Mouse (Mus musculus): ENCODE data around the gene C3. TPM values are rescaled to one million over a fixed set of nuclear protein-coding genes. Genes with fewer than 3 reads are reported as not detected.

The C3 gene
- polyA plus RNA-seq, 1 experiment from 2014 or later, result 609 TPM

GRCm38 (mm10) chr17:57255354-57255753, 27.4 kb upstream of the C3 start:
- Histone ChIP-seq H3K4me1 (ENCODE audit: control insufficient read depth, low read depth, low read length) (no peaks in the 10 kb centered on the region; the same call in 1 of the 2 replicates), H3K9me3 (replicated peaks; ENCODE audit: control insufficient read depth, low read length) (no peaks in the 10 kb centered on the region), H3K36me3 (ENCODE audit: control insufficient read depth, insufficient read depth) (no peaks in the 10 kb centered on the region), H3K27ac (ENCODE audit: low read length) (no peak overlapping the region), H3K4me3 (ENCODE audit: low read depth, low read length) (no peak overlapping the region), H3K9ac (ENCODE audit: low read depth, low read length) (no peak overlapping the region), H3K27me3 (ENCODE audit: control insufficient read depth, insufficient read depth, low read depth, low read length) (peaks cover 5% of the 10 kb centered on the region), H3K4me2 (ENCODE audit: low read depth, low read length) (no peak overlapping the region)
- ATAC-seq (ENCODE audit: low read depth), result no peak
- 74% methylated on average over 14 of the region's 14 CpGs for WGBS (ENCODE audit: insufficient replicate concordance)

DNA sequence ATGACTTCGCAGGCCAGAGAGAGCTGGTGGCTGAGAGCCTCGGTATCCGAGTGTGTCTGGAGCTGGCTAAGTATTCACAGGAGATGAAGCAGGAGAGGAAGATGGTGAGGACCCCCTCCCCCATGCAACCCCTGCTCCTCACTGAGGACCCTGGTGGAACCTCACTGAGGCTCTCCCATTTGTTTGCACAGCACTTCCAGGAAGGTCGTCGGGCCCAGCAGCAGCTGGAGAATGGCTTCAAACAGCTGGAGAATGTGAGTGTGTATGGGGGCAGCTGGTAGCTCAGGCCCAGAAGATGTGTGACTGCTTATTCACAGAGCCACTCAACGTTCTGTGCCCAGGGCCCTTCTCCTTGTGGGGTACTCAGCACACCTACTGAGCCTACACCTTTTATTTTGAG, 25.4 kb upstream of the C3 start:
- no peak for ATAC-seq (ENCODE audit: low read depth)
- Histone ChIP-seq H3K9me3 (replicated peaks; ENCODE audit: control insufficient read depth, low read length) (no peaks in the 10 kb centered on the region), H3K4me2 (ENCODE audit: low read depth, low read length) (no peak overlapping the region), H3K36me3 (ENCODE audit: control insufficient read depth, insufficient read depth) (no peaks in the 10 kb centered on the region), H3K4me3 (ENCODE audit: low read depth, low read length) (no peak overlapping the region), H3K27me3 (ENCODE audit: control insufficient read depth, insufficient read depth, low read depth, low read length) (peaks cover 13% of the 10 kb centered on the region), H3K27ac (ENCODE audit: low read length) (no peak overlapping the region), H3K4me1 (ENCODE audit: control insufficient read depth, low read depth, low read length) (peaks cover 16% of the 10 kb centered on the region), H3K9ac (ENCODE audit: low read depth, low read length) (no peak overlapping the region)
- WGBS (ENCODE audit: insufficient replicate concordance), result 58% methylated on average over 6 of the region's 6 CpGs

DNA sequence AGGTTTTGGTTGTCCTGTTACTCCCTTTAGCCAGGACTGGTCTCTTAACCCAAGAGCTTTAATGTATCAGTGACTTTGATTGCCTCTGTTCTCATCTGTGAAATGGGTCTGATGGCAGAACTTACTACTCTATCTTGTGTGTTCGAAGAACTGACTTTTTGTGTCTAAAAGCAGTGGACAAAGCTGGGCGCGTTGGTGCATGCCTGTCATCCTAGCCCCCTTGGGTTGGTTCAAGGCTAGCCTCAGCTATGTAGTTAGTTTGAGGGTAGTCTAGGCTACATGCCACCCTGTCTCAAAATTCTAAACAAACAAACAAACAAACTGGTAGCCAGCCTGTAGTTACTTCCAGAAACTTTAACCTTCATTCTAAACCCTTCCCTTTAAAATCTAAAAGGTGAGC, 23.5 kb upstream of the C3 start:
- no peak overlapping the region for H3K9ac ChIP-seq (ENCODE audit: low read depth, low read length)
- no peak overlapping the region for H3K4me2 ChIP-seq (ENCODE audit: low read depth, low read length)
- H3K4me3 ChIP-seq (ENCODE audit: low read depth, low read length), result no peak overlapping the region
- no peak for ATAC-seq (ENCODE audit: low read depth)
- no peaks in the 10 kb centered on the region for H3K36me3 ChIP-seq (ENCODE audit: control insufficient read depth, insufficient read depth)
- WGBS (ENCODE audit: insufficient replicate concordance), result 88% methylated on average over 3 of the region's 3 CpGs
- no peaks in the 10 kb centered on the region for H3K9me3 ChIP-seq (replicated peaks; ENCODE audit: control insufficient read depth, low read length)
- peaks cover 22% of the 10 kb centered on the region for H3K4me1 ChIP-seq (ENCODE audit: control insufficient read depth, low read depth, low read length)
- no peak overlapping the region for H3K27ac ChIP-seq (ENCODE audit: low read length)
- H3K27me3 ChIP-seq (ENCODE audit: control insufficient read depth, insufficient read depth, low read depth, low read length), result peaks cover 13% of the 10 kb centered on the region

DNA sequence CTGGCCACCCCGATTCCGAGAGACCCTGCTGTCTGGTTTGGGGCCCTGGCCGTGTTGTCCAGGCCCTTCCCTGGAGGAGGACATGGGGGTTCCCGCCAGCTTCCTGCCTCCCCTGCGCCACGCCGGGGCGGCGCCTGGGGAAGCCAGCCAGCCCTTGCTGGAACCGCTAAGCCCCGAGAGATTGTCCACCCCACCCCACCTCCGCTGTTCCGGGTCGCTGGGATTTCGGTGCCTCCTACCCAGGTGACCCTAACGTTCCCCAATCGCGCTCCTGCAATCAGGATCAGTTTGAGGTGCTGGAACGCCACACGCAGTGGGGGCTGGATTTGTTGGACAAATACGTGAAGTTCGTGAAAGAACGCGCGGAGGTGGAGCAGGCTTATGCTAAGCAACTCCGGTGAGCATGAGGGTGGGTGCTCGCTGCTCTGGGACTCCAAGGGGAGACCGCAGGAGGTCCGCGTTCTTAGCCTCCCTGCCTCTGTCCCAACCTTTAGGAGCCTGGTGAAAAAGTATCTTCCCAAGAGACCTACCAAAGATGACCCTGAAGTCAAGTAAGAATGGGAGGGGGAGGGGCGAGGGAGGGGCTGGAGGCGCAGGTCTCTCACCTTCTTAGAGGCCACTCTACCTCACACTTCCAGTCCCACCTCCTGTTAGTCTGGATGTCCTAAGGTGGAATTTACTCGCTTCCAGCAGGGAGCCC, 22.7 kb upstream of the C3 start:
- Histone ChIP-seq H3K9ac (ENCODE audit: low read depth, low read length) (peak overlapping the region; percentile 29), H3K4me1 (ENCODE audit: control insufficient read depth, low read depth, low read length) (peaks cover 30% of the 10 kb centered on the region), H3K36me3 (ENCODE audit: control insufficient read depth, insufficient read depth) (no peaks in the 10 kb centered on the region), H3K4me3 (ENCODE audit: low read depth, low read length) (peak overlapping the region; percentile 77), H3K27me3 (ENCODE audit: control insufficient read depth, insufficient read depth, low read depth, low read length) (peaks cover 13% of the 10 kb centered on the region), H3K9me3 (replicated peaks; ENCODE audit: control insufficient read depth, low read length) (no peaks in the 10 kb centered on the region), H3K27ac (ENCODE audit: low read length) (no peak overlapping the region), H3K4me2 (ENCODE audit: low read depth, low read length) (peak overlapping the region; percentile 70)
- no peak for ATAC-seq (ENCODE audit: low read depth)
- 4% methylated on average over 33 of the region's 33 CpGs for WGBS (ENCODE audit: insufficient replicate concordance)

- WGBS (ENCODE audit: insufficient replicate concordance), result under 1% methylated on average over 52 of the region's 52 CpGs
- Histone ChIP-seq H3K9ac (ENCODE audit: low read depth, low read length) (peak within 1 kb of the TSS; percentile 68), H3K4me3 (ENCODE audit: low read depth, low read length) (peak within 1 kb of the TSS; percentile 77), H3K27ac (ENCODE audit: low read length) (peak within 1 kb of the TSS; percentile 86), H3K36me3 (ENCODE audit: control insufficient read depth, insufficient read depth) (no peaks in the 10 kb centered on the region), H3K27me3 (ENCODE audit: control insufficient read depth, insufficient read depth, low read depth, low read length) (peaks cover 13% of the 10 kb centered on the region), H3K4me2 (ENCODE audit: low read depth, low read length) (peak within 1 kb of the TSS; percentile 70), H3K4me1 (ENCODE audit: control insufficient read depth, low read depth, low read length) (peaks cover 31% of the 10 kb centered on the region), H3K9me3 (replicated peaks; ENCODE audit: control insufficient read depth, low read length) (no peaks in the 10 kb centered on the region)
- ATAC-seq (ENCODE audit: low read depth), result peak; percentile 42
Observed at GRCm38 (mm10) chr17:57249186-57250181, 21.5 kb upstream of the C3 start, which contains the start of gene Trip10. Gene Trip10 (plus strand): TSS chr17:57249455.

- no peak for ATAC-seq (ENCODE audit: low read depth)
- no peaks in the 10 kb centered on the region for H3K36me3 ChIP-seq (ENCODE audit: control insufficient read depth, insufficient read depth)
- H3K4me2 ChIP-seq (ENCODE audit: low read depth, low read length), result peak overlapping the region; percentile 70
- H3K4me1 ChIP-seq (ENCODE audit: control insufficient read depth, low read depth, low read length), result peaks cover 31% of the 10 kb centered on the region
- peak overlapping the region; percentile 86 for H3K27ac ChIP-seq (ENCODE audit: low read length)
- peak overlapping the region; percentile 77 for H3K4me3 ChIP-seq (ENCODE audit: low read depth, low read length)
- WGBS (ENCODE audit: insufficient replicate concordance), result 7% methylated on average over 13 of the region's 13 CpGs
- peak overlapping the region; percentile 54 for H3K9ac ChIP-seq (ENCODE audit: low read depth, low read length)
- no peaks in the 10 kb centered on the region for H3K9me3 ChIP-seq (replicated peaks; ENCODE audit: control insufficient read depth, low read length)
- peaks cover 13% of the 10 kb centered on the region for H3K27me3 ChIP-seq (ENCODE audit: control insufficient read depth, insufficient read depth, low read depth, low read length)
Observed at GRCm38 (mm10) chr17:57248771-57249170, 20.8 kb upstream of the C3 start.

DNA sequence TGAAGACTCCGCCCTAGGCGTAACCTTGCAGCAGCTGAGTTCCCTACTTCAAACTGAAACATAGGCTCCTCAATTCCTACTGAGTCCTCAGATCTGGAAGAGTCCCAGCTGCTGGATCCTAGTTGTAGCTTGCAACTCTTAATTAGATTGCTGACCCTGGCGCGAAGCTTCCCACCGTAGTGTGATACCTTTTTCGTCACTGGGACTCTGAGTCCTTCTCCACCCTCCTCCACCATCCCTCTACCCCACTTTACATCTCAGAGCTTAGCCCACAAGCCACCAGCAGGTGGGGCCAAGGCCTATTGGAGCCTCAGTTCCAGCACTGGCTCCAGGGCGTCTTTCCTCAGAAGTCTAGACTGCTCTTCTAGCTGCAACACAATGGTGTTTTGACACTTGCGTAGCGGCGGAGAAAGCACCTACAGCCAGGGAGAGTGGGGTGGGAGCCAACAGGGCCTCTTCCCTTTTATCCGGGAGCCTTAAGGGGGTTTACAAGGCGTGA, 20.3 kb upstream of the C3 start, which contains the start of gene Gpr108:
Gpr108 (minus strand) TSS at position 246 of the 499 bp plus-strand sequence.
- Histone ChIP-seq H3K4me3 (ENCODE audit: low read depth, low read length) (peak within 1 kb of the TSS; percentile 77), H3K9ac (ENCODE audit: low read depth, low read length) (peak within 1 kb of the TSS; percentile 82), H3K27ac (ENCODE audit: low read length) (peak within 1 kb of the TSS; percentile 86), H3K36me3 (ENCODE audit: control insufficient read depth, insufficient read depth) (no peaks in the 10 kb centered on the region; the same call in 1 of the 2 replicates), H3K4me2 (ENCODE audit: low read depth, low read length) (peak within 1 kb of the TSS; percentile 70), H3K27me3 (ENCODE audit: control insufficient read depth, insufficient read depth, low read depth, low read length) (peaks cover 13% of the 10 kb centered on the region), H3K9me3 (replicated peaks; ENCODE audit: control insufficient read depth, low read length) (no peaks in the 10 kb centered on the region), H3K4me1 (ENCODE audit: control insufficient read depth, low read depth, low read length) (peaks cover 31% of the 10 kb centered on the region)
- ATAC-seq (ENCODE audit: low read depth), result peak; percentile 46
- WGBS (ENCODE audit: insufficient replicate concordance), result under 1% methylated on average over 12 of the region's 12 CpGs

GRCm38 (mm10) chr17:57247393-57248200, 19.7 kb upstream of the C3 start:
- H3K36me3 ChIP-seq (ENCODE audit: control insufficient read depth, insufficient read depth), result peaks cover 6% of the 10 kb centered on the region
- peak overlapping the region; percentile 70 for H3K4me2 ChIP-seq (ENCODE audit: low read depth, low read length)
- ATAC-seq (ENCODE audit: low read depth), result peak; percentile 84
- peak overlapping the region; percentile 82 for H3K9ac ChIP-seq (ENCODE audit: low read depth, low read length)
- H3K9me3 ChIP-seq (replicated peaks; ENCODE audit: control insufficient read depth, low read length), result no peaks in the 10 kb centered on the region
- H3K27me3 ChIP-seq (ENCODE audit: control insufficient read depth, insufficient read depth, low read depth, low read length), result peaks cover 13% of the 10 kb centered on the region
- peaks cover 31% of the 10 kb centered on the region for H3K4me1 ChIP-seq (ENCODE audit: control insufficient read depth, low read depth, low read length)
- peak overlapping the region; percentile 77 for H3K4me3 ChIP-seq (ENCODE audit: low read depth, low read length)
- H3K27ac ChIP-seq (ENCODE audit: low read length), result peak overlapping the region; percentile 86
- under 1% methylated on average over 46 of the region's 46 CpGs for whole genome bisulfite sequencing (ENCODE audit: insufficient replicate concordance)
